Mouse (Mus musculus) adrenal gland, adult (tissue): ENCODE data around the gene Rfng.
"Not testable (repeated sequence)": the region's sequence is repeated elsewhere in the genome, so short reads cannot be mapped to it uniquely, and the experiment has no call there.

Experiments used
- DNase-seq, 2 experiments: peaks; one replicate each; pipeline ENCODE4 v3.0.0; 2022 to 2023; ENCODE audit warnings: low spot score in 1 of 2; ENCODE audit not compliant: inconsistent age in 2 of 2

The Rfng gene

DNA sequence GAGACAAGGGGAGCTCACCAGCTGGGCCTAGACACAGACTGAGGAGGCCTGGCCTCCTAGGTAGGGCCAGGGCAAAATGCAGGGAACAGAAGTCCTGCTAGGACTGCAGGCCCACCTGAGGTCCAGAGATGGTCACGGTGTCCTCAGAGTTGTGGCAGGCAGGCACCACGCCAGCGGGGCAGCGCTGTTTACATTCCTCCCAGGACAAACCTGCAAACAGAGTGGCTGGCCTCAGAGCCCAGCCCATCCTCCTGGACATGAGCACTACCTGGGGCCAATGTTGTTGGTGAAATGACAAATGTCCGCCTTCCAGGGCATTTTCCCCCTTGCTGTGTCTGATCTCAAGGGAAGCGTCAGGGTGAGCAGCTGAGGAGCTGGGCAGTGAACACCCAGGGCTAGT lies 33.4 kb upstream of the Rfng start:
- no peak for DNase-seq

DNA sequence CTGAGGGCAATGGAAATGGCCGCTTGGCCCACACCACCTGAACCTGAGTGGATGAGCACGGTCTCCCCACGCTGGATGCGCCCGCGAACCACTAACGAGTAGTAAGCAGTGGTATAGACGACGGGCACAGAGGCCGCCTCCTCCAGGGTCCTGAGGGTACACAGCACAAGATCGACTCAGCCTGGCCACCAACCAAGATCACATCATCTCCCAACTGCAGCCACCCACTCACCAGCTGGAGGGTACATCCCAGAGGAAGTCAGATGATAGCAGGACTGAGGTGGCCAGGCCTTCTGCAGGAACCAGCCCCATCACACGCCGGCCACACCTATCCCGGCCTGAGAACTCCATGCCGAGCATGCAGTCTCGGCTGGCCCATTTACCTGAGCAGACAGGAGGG lies 28.1 kb upstream of the Rfng start:
- DNase-seq = no peak

DNA sequence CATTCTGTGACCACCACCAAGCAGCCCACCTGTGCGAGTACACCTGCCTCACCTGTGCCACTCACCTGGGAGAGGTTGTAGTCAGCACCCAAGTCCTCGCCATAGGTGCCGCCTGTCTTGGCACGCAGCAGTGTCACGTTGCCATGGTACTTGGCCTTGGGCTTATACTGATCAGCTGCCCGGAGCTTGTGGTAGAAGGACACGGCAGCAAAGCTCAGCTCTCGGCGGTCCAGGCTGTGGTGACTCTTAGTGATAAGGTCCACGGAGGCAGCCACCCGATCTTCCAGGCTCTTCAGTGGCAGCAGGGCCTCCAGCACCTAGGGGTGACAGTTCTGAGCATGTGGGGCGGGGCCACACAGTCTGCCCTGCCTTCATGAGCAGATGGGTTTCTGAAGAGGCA lies 24.0 kb upstream of the Rfng start:
- peak; percentile 57 to 74 for DNase-seq

DNA sequence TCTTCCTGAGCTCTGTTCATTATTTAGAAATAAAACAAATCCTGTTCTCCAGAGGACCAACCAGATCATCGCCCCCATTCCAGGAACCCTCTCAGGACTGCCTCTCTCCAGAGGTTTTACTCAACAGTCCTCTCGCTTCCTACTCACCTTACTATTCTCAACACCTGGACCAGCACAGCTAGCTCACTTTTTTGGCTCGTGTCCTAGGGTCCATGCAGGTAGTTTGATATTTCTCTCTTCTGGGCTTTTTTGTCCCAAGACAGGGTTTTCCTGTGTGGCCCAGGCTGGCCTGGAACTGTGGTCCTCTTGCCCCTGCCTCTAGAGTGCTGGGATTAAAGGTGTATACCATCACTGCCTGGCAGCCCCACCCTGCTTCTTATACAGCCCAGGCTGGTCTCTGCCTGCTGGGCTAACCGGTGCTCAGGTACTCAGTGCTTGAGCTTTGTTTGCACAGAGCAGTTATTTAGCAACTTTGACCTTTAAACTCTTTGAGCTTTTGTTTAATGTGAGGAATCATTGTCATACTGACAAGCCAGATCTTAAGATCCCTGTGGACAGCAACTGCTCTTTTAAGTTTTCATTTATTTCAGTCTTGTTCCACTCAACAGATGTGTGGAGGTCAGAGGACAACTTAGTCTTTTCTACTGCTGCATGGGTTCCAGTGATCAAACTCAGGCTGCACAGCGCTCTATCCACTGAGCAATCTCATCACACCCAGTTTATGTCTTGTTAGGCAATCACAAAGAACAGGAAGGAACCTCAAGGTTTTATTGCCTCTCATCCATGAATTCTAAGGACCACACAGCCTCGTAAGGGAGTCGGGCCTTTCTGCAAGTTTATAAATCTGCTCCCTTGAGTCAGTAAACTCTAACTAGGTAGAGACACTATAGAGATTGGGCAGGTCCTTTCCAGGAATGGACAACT lies 21.6 kb upstream of the Rfng start:
- DNase-seq = no peak

DNA sequence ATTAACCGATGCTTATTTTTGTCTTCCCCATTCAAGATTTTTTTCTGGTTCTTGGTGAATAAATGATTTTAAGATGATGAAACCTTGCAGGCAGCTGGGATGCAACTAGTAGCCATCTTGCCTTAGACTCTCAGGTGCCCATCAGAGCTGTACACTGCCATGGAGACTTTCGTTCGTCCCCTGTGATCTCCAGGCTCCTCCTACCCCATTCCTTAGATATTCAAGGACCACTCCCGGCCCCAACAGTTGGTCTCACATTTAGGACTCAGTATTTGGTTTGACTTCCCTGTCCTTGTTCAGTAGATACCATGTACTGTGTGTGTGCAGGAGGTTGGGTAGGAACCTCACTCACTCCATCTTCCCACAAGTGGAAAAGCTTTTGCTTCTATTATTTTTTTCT lies 20.8 kb upstream of the Rfng start:
- no peak for DNase-seq

DNA sequence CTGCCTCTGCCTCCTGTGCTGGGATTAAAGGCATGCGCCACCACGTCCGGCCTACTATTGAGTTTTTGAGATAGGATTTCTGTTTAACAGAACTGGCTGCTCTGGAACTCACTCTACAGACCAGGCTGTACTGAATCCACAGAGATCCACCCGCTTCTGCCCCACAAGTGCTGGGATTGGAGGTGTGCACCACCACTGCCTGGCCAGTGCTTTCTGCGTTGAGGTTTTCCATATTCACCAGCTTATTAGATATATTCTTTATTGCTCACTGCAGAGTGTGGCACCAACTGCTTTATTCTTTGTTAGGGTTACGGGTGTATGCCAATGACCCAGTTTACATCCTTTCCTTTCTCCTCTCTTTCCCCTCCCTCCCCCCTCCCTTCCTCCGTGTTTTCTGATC lies 20.3 kb upstream of the Rfng start:
- DNase-seq = no peak

DNA sequence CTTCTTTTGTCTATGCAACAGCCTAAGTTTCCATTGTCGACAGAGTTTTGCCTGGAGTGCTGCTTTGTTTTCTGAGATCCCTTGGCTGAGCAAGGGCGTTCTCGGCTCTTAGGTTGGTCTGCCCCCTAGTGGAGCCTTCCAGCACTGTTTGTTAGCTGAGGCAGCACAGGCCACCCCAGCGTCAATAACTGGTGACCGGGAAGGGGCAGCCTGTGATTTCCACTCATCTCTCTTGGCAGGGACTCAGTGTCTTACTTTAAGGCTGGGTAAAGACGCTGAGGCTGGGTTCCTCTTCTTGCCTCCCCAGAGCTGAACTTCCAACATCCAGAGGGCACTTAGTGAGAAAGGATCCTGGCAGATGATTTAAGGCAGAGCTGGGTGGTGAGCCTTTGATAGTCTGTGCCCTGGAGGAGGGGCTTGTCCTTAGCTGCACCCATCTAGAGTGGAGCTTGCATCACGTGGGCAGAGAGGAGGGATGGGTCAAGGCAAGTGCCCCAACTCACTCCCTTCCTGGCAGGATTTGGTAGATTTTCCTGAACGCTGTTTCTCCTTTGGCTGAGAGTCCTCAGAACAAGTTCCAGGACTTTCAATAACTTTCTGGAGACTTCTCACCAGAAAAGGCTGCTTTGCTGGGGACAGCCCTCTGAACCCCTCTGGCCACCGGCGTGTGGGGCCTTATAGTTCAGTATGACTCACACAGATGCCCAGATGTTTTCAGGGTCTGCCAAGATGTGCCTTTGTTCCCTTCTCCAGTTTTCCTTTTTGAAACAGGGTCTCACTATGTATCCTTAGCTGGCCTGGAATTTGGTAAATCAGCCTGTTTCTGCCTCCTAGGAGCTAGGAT lies 16.3 kb upstream of the Rfng start:
- peak; percentile 92 to 98 for DNase-seq

DNA sequence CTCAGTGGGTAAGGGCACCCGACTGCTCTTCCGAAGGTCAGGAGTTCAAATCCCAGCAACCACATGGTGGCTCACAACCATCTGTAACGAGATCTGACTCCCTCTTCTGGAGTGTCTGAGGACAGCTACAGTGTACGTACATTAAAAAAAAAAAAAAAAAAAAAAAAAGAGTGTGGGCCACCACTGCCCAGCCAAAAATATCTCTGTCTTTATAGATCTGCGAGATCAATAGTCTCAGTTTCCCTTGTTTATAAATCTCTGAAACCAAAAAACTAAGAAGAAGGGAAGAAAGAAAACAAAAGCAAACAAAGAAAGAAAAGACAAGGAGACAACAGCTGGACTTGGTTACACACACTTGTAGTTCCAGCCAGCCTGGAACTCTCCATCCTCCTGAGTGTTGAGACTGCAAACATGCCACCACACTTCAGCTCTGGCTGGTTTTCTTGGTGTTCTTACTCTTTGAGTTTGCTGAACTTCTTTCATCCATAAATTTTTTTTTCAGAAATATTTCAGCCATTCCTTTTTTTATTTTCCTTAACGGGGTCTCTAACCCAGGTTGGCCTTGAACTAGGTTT lies 15.4 kb upstream of the Rfng start:
- DNase-seq = no peak

DNA sequence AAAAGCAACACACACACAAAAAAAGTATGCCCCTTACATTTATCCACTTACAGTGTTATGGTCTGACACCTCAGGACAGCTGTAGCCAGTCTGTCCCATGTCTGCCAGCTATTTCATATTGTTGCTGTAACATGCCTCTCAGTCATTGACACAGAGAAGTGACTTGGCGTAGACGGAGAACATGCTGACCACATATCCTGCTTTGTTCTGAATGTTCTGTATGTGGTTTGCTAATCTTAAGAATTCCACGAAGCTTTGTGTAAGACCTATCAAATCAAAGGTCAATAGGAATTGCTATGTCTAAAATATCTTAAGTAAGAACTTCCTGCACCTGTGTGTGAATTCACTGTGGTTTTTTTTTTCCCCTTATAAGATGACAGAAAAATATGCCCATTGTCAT lies 14.2 kb upstream of the Rfng start:
- DNase-seq = no peak

DNA sequence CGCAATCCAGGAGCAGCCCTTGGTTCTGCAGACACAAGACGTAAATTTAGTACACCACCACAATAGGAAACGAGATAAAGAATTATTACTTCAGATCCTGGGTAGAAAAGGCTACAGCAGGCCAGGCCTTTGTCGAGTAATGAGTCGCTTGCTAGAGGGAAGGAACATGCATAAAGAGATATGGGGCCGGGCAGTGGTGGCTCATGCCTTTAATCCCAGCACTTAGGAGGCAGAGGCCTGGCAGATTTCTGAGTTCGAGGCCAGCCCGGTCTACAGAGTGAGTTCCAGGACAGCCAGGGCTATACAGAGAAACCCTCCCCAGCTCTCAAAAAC lies 12.6 kb upstream of the Rfng start:
- DNase-seq = no peak

DNA sequence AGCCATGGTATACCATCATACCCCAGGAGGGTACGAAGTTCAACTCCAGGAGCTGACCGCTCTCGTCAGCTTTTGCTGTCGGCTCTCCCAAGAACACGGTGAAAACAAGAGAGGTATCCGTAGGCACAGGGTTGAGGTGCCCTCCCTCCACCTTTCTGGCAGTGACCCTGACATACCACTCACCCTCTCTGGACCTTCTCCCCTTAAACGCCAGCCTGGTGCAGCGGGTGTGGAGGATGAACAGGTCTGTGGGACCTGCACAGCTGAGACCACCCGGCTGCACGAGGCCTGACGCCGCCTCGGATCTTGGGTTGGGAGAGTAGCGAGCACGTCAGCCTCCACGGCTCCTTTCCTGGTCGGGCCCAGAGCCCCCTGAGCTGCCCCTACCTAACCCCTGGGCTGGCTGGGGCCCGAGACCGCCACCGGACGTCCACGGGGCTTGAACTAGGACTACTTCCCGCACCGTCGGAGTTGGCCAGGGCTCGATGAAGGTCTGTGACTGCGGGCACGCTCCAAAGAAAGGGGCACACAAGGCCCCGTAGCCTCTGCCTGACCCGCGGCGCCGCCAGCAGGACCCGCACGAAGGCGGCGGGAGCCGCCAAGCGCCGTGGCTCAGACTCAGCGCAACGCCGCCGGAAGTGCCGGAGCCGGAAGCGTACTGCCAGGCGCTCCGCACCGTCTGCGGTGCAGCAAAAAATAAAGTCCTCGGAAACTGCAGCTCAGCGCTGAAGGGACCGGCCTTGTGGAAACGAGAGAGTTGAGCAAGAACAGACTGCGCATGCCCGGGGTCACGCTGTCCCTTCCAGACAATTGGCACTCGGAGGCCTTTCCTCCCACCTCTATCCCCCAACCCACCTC lies 12.0 kb upstream of the Rfng start, which contains the start of gene Dus1l:
TSS of gene Dus1l (minus strand) at position 648 of the 858 bp plus-strand sequence.
- DNase-seq = peak; percentile 97 to 99

DNA sequence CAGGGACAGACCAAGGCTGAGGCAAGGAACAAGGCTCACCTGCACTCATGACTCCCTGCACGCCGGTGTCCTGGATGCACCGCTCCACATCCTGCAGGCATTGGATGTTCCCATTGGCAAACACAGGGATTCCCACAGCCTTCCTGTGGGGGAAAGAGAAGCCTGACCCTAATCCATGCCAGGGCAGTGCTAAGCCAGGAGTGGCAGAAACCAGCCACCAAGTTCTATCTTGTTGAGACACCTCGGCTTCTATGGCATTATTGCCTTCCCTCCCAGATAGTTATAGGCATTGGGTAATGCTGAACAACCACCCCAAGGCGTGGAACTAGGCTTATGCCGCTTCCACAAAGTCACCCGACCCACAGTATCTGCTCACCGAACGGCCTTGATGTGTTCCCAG lies 8.6 kb upstream of the Rfng start:
- DNase-seq = no peak

DNA sequence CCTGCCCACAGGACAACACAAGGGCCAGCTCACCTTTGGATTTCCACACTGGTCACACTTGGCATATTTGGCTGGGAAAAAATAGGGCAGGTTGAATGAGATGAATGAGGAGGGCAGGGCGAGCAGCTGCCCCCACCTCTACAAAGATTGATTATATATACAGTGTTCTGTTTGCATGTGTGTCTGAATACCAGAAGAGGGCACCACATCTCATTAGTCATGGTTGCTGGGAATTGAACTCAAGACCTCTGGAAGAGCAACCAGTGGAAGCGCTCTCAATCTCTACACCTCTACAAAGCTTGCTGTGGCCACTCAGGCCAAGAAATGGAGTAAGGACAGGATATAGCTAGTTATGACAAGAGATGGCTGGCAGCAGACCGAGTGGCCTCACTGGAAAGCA lies 5.8 kb upstream of the Rfng start:
- no peak for DNase-seq

DNA sequence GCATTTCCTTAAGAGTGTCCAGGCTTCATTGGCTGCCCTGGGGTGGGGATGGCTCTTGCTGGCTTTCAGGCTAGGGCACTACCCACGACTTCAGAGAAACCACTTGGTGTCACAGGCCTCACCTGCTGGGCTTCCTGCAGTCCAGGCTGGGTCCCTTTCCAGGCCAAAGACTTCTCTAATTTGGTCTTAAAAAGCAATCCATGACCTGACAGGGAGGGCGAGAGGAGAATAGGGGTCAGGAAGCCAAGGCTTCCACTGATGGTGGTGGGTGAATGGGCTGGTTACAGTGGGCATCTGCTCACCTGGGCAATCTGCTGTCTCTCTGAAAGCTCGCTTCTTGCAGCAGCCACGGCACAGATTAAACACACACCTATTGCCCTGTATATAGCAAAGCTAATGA lies 5.3 kb upstream of the Rfng start:
- DNase-seq = no peak

DNA sequence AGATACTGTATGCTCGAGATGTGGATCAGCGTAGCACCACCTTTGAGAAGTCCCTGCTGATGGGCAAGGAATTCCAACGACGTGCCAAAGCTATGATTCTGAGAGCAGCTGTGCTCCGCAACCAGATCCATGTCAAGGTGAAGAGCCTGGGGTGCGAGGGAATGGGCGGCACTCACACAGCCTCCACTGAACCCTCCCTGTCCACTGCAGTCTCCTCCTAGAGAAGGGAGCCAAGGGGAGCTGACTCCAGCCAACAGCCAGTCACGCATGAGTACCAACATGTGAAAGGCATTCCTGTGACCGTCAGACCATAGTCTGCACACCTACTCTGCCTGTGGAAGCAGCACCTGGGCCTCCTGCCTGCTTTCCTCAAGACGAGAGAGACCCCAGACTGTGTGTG lies 4.5 kb upstream of the Rfng start:
- not testable (repeated sequence) for DNase-seq

DNA sequence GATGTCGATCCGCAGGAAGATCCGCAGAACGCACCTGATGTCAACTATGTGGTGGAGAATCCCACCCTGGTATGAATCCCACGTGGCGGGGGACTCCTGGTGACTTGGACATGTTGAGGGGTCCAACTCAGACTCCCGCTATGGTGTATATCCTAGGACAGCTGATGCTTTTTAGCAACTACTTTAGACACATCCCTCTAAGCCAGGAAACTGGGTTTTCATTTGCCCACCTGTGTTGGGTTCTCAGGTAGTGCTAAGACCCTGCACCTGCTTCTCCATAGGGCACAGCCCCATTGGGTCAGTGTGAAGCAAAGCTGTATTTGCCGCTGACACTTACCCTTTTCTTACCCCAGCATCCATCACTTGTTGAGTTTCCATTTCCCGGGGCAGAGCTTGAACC lies 1.1 kb upstream of the Rfng start:
- no peak for DNase-seq

DNA sequence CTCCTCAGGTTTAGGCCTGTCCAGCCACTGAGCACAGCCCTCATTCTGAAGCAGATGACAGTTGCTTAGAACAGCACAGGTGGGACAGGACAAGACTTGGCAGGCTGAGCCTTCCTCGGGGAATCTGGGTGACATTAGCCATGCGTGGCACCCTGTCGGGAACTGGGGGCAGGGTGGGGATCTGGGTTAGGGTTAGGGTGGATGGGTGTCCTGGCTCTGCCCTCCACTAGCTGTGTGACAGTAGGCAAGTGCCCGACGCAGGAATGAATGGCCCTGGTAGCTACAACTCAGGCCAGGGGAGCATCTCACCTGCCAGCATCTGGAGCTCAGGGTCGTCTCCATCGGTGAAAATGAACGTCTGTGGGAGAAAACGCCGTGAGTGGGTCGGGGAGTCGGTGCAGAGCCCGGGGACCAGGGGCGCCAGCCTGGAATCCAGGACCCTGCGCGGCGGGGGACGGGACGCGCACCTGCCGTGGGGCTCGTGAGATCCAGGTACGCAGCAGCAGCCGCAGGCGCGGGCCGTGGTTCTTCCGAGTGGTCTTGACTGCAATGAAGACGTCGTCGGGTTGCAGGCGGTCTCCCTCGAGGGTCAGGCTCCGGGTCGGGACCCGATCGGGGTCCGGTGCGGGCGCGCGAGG lies 462 bp downstream of the Rfng start:
- no peak for DNase-seq

DNA sequence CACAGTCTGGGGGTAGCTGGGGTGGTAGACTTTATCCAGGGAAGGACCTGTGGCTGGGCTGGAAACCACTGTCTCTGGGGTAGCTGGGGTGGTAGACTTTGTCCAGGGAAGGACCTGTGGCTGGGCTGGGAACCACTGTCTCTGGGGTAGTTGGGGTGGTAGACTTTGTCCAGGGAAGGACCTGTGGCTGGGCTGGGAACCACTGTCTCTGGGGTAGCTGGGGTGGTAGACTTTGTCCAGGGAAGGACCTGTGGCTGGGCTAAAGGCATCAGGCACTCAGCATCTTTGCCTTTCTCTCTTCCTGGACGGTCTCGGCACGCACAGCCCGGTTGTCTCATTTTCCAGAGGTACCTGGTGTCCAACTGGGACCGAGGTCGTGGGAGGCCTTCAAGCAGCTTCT lies 2.6 kb downstream of the Rfng start:
- not testable (repeated sequence) for DNase-seq

DNA sequence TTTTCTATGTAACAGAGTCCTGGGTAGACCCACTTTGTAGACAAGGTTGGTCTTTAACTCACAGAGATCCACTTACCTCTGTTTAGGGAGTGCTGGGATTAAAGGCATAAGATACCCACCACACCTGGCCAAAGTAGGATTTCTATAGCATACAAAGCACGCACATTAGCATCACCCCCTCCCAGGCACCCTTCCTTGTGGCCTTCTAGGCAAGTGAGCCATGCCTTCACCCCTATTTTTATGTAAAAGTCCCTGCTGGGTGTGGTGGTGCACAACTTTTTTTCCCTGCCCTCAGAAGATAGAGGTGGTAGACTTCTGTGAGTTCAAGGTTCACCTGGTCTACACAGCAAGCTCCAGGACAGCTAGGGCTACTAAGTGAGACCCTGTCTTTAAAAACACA lies 4.1 kb downstream of the Rfng start:
- DNase-seq = peak in 1 of 2 experiments; percentile 18

DNA sequence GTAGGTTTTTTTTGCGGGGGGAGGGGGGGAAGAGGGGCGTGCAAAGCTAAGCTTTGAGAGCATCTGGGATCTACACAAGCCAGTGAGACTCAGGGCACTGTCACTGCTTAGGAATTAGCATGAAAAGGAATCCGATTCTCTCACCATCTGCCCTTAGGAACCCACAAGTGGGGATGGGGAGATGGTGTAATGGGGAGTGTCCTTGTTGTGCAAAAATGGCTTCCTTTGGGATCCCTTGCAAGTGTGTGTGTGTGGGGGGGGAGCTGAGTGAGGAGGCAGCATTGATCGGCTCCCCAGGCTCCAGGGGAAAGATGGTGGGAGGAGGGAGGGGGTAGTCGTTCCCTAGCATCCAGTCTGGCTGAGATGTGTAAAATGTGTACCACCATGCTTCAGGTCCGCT lies 6.9 kb downstream of the Rfng start:
- DNase-seq = peak in 1 of 2 experiments; percentile 17
